Mouse (Mus musculus): Measurements from ENCODE around the gene Gtf2i. TPM values are rescaled to one million over a fixed set of nuclear protein-coding genes. Genes with fewer than 3 reads are reported as not detected.

Gene Gtf2i
- 103 TPM for polyA plus RNA-seq (2017; shearing (Covaris generic))

GRCm38 (mm10) chr5:134314688-134315622 is at the start of gene Gtf2i:
Gtf2i (minus strand) TSS chr5:134314760.

GRCm38 (mm10) chr5:134229391-134229790 is 85.2 kb downstream of the Gtf2i start, which contains the start of gene Ncf1:
Ncf1 (minus strand) TSS chr5:134229625.

Other genes with a start within 250 kb of the Gtf2i start
- gene Castor2, start 215.0 kb downstream of the Gtf2i start, polyA plus RNA-seq (2017; shearing (Covaris generic)) = 12.7 TPM
- 2.7 TPM for gene Rcc1l, start 138.0 kb downstream of the Gtf2i start, polyA plus RNA-seq (2017; shearing (Covaris generic))
- gene Gtf2ird2, start 130.7 kb downstream of the Gtf2i start, polyA plus RNA-seq (2017; shearing (Covaris generic)) = 5.4 TPM
- 13.2 TPM for gene Ncf1, start 85.1 kb downstream of the Gtf2i start, polyA plus RNA-seq (2017; shearing (Covaris generic))
- gene Gtf2ird1, start 142.0 kb upstream of the Gtf2i start, polyA plus RNA-seq (2017; shearing (Covaris generic)) = 9.2 TPM
- 2.2 TPM for gene Clip2, start 237.7 kb upstream of the Gtf2i start, polyA plus RNA-seq (2017; shearing (Covaris generic))
- gene Syna, start 245.4 kb upstream of the Gtf2i start, polyA plus RNA-seq (2017; shearing (Covaris generic)) = not detected